Mouse (Mus musculus) midbrain, embryonic 12.5 days (tissue): Measurements from ENCODE around the gene Gm45194. TPM values are rescaled to one million over a fixed set of nuclear protein-coding genes. Genes with fewer than 3 reads are reported as not detected.

ENCODE experiments used
- ATAC-seq: fragments of 200-750 bp; cut with Nextera tagmentation; 2 replicates; pipeline ENCODE4 v1.8.0; 2017; ENCODE audit warnings: low read depth, moderate TSS enrichment, moderate library complexity; ENCODE audit not compliant: low FRiP score
- H3K27ac ChIP-seq: fragments of 300-500 bp; sonication (generic); replicated peaks from 2 replicates; pipeline ENCODE4 v1.5.1; 2016; ENCODE audit warnings: mild to moderate bottlenecking
- H3K27me3 ChIP-seq: fragments of 300-500 bp; sonication (generic); 2 replicates; pipeline ENCODE4 v1.6.1; 2016; ENCODE audit warnings: mild to moderate bottlenecking
- H3K36me3 ChIP-seq: fragments of 300-500 bp; sonication (generic); 2 replicates; pipeline ENCODE4 v1.6.1; 2016
- H3K4me1 ChIP-seq: fragments of 300-500 bp; sonication (generic); 2 replicates; pipeline ENCODE4 v1.6.1; 2016
- H3K4me2 ChIP-seq: fragments of 300-500 bp; sonication (generic); replicated peaks from 2 replicates; pipeline ENCODE4 v1.6.1; 2016; ENCODE audit warnings: mild to moderate bottlenecking, moderate library complexity
- H3K4me3 ChIP-seq: fragments of 300-500 bp; sonication (generic); 2 replicates; pipeline ENCODE4 v1.5.1; 2016; ENCODE audit warnings: mild to moderate bottlenecking
- H3K9ac ChIP-seq: fragments of 300-500 bp; sonication (generic); replicated peaks from 2 replicates; pipeline ENCODE4 v1.6.1; 2016; ENCODE audit warnings: mild to moderate bottlenecking, moderate library complexity
- H3K9me3 ChIP-seq: fragments of 300-500 bp; sonication (generic); 2 replicates; pipeline ENCODE4 v1.6.1; 2016; ENCODE audit warnings: mild to moderate bottlenecking
- WGBS: fragments of 180-500 bp; shearing (Covaris S2); methylation state at CpG from one replicate; pipeline ENCODE4 v1.1.7; 2016; 5-methylcytosine and 5-hydroxymethylcytosine counted together
- polyA plus RNA-seq: library from polyadenylated mRNA; unstranded; fragments of >200 nt; fragmentation: Nextera tagmentation; extraction: Ambion mirVana; gene quantifications from 2 replicates; pipeline ENCODE4 v1.2.1, GENCODE M21; 2016

Gene Gm45194
- 0.97 and 1.8 TPM in 2 replicates for polyA plus RNA-seq

GRCm38 (mm10) chrX:111891089-111891488 lies at the start of gene Gm45194:
Gene Gm45194 (plus strand): TSS chrX:111891389.
- WGBS = 32% methylated on average over 2 of the region's 2 CpGs
- H3K9me3 ChIP-seq = no peaks in the 10 kb centered on the region
- no peaks in the 10 kb centered on the region for H3K4me1 ChIP-seq
- no peak within 1 kb of the TSS for H3K9ac ChIP-seq
- H3K27me3 ChIP-seq = peaks cover 13% of the 10 kb centered on the region
- H3K4me2 ChIP-seq = no peak within 1 kb of the TSS
- H3K4me3 ChIP-seq = no peak within 1 kb of the TSS
- no peaks in the 10 kb centered on the region for H3K36me3 ChIP-seq
- H3K27ac ChIP-seq = no peak within 1 kb of the TSS
- ATAC-seq = no peak

- Histone ChIP-seq H3K9me3 (no peaks in the 10 kb centered on the region), H3K4me3 (no peak overlapping the region), H3K27ac (no peak overlapping the region), H3K27me3 (no peaks in the 10 kb centered on the region), H3K4me2 (no peak overlapping the region), H3K9ac (no peak overlapping the region), H3K36me3 (no peaks in the 10 kb centered on the region), H3K4me1 (no peaks in the 10 kb centered on the region)
- no peak for ATAC-seq
- WGBS = 55% methylated on average over 3 of the region's 3 CpGs
Measured at GRCm38 (mm10) chrX:111855878-111856277, 35.3 kb upstream of the Gm45194 start.

GRCm38 (mm10) chrX:111881251-111881650 lies 9.9 kb upstream of the Gm45194 start:
- Histone ChIP-seq H3K4me1 (no peaks in the 10 kb centered on the region), H3K27ac (no peak overlapping the region), H3K4me2 (no peak overlapping the region), H3K9ac (no peak overlapping the region), H3K9me3 (no peaks in the 10 kb centered on the region), H3K27me3 (no peaks in the 10 kb centered on the region), H3K4me3 (no peak overlapping the region), H3K36me3 (no peaks in the 10 kb centered on the region)
- WGBS = 68% methylated on average over 5 of the region's 5 CpGs
- ATAC-seq = no peak

GRCm38 (mm10) chrX:111894321-111895050 lies 3.3 kb downstream of the Gm45194 start:
- H3K9ac ChIP-seq = peak overlapping the region; percentile 24; the same call in 1 of the 2 replicates
- no peak overlapping the region for H3K27ac ChIP-seq
- peak; percentile 66 for ATAC-seq
- H3K4me1 ChIP-seq = no peaks in the 10 kb centered on the region
- no peaks in the 10 kb centered on the region for H3K36me3 ChIP-seq
- H3K4me3 ChIP-seq = peak overlapping the region; percentile 49
- 20% methylated on average over 67 of the region's 71 CpGs for WGBS
- no peaks in the 10 kb centered on the region for H3K9me3 ChIP-seq
- peak overlapping the region; percentile 65 for H3K4me2 ChIP-seq
- H3K27me3 ChIP-seq = peaks cover 13% of the 10 kb centered on the region

GRCm38 (mm10) chrX:111895084-111895779 lies 4.0 kb downstream of the Gm45194 start:
- H3K36me3 ChIP-seq = no peaks in the 10 kb centered on the region
- 15% methylated on average over 58 of the region's 70 CpGs for WGBS
- H3K4me2 ChIP-seq = peak overlapping the region; percentile 65
- H3K9me3 ChIP-seq = no peaks in the 10 kb centered on the region
- H3K9ac ChIP-seq = peak overlapping the region; percentile 24; the same call in 1 of the 2 replicates
- H3K4me1 ChIP-seq = no peaks in the 10 kb centered on the region
- peak overlapping the region; percentile 49 for H3K4me3 ChIP-seq
- ATAC-seq = peak; percentile 81
- H3K27ac ChIP-seq = no peak overlapping the region
- H3K27me3 ChIP-seq = peaks cover 13% of the 10 kb centered on the region

- Histone ChIP-seq H3K4me2 (no peak overlapping the region), H3K9me3 (no peaks in the 10 kb centered on the region), H3K27me3 (no peaks in the 10 kb centered on the region), H3K4me3 (no peak overlapping the region), H3K27ac (no peak overlapping the region), H3K9ac (no peak overlapping the region), H3K36me3 (no peaks in the 10 kb centered on the region), H3K4me1 (no peaks in the 10 kb centered on the region)
- ATAC-seq = no peak
Measured at GRCm38 (mm10) chrX:111917422-111917821, 26.2 kb downstream of the Gm45194 start.

- no peaks in the 10 kb centered on the region for H3K4me1 ChIP-seq
- no peaks in the 10 kb centered on the region for H3K36me3 ChIP-seq
- H3K27ac ChIP-seq = no peak overlapping the region
- H3K4me2 ChIP-seq = no peak overlapping the region
- no peak overlapping the region for H3K4me3 ChIP-seq
- no peak for ATAC-seq
- no peak overlapping the region for H3K9ac ChIP-seq
- 74% methylated on average over 4 of the region's 4 CpGs for WGBS
- H3K9me3 ChIP-seq = no peaks in the 10 kb centered on the region
- H3K27me3 ChIP-seq = no peaks in the 10 kb centered on the region
Measured at GRCm38 (mm10) chrX:111960909-111961308, 69.7 kb downstream of the Gm45194 start.

GRCm38 (mm10) chrX:111999661-112000060 lies 108.5 kb downstream of the Gm45194 start:
- 40% methylated on average over 1 of the region's 1 CpGs for WGBS
- no peak overlapping the region for H3K4me2 ChIP-seq
- H3K27ac ChIP-seq = no peak overlapping the region
- H3K9me3 ChIP-seq = no peaks in the 10 kb centered on the region
- H3K9ac ChIP-seq = no peak overlapping the region
- no peaks in the 10 kb centered on the region for H3K27me3 ChIP-seq
- ATAC-seq = no peak
- no peaks in the 10 kb centered on the region for H3K4me1 ChIP-seq
- no peaks in the 10 kb centered on the region for H3K36me3 ChIP-seq
- H3K4me3 ChIP-seq = no peak overlapping the region

- no peak within 1 kb of the TSS for H3K4me3 ChIP-seq
- ATAC-seq = no peak
- no peaks in the 10 kb centered on the region for H3K27me3 ChIP-seq
- H3K4me1 ChIP-seq = no peaks in the 10 kb centered on the region
- no peak within 1 kb of the TSS for H3K9ac ChIP-seq
- no peaks in the 10 kb centered on the region for H3K36me3 ChIP-seq
- H3K9me3 ChIP-seq = no peaks in the 10 kb centered on the region
- H3K27ac ChIP-seq = no peak within 1 kb of the TSS
- H3K4me2 ChIP-seq = no peak within 1 kb of the TSS
Measured at GRCm38 (mm10) chrX:112010707-112011106, 119.5 kb downstream of the Gm45194 start, which contains the start of gene Tex16. Gene Tex16 (plus strand): TSS chrX:112011007.

- no peaks in the 10 kb centered on the region for H3K36me3 ChIP-seq
- no peak for ATAC-seq
- H3K27ac ChIP-seq = no peak within 1 kb of the TSS
- no peaks in the 10 kb centered on the region for H3K4me1 ChIP-seq
- no peak within 1 kb of the TSS for H3K4me3 ChIP-seq
- no peak within 1 kb of the TSS for H3K4me2 ChIP-seq
- no peaks in the 10 kb centered on the region for H3K9me3 ChIP-seq
- 93% methylated on average over 3 of the region's 3 CpGs for WGBS
- H3K27me3 ChIP-seq = no peaks in the 10 kb centered on the region
- no peak within 1 kb of the TSS for H3K9ac ChIP-seq
Measured at GRCm38 (mm10) chrX:112238749-112239148, 347.6 kb downstream of the Gm45194 start, which contains the start of gene 4933403O08Rik. Gene 4933403O08Rik (plus strand): TSS chrX:112239049.

GRCm38 (mm10) chrX:112242916-112243315 lies 351.7 kb downstream of the Gm45194 start:
- H3K4me2 ChIP-seq = no peak overlapping the region
- H3K36me3 ChIP-seq = no peaks in the 10 kb centered on the region
- no peak overlapping the region for H3K4me3 ChIP-seq
- H3K4me1 ChIP-seq = no peaks in the 10 kb centered on the region
- ATAC-seq = no peak
- H3K9ac ChIP-seq = no peak overlapping the region
- H3K27me3 ChIP-seq = no peaks in the 10 kb centered on the region
- 82% methylated on average over 1 of the region's 1 CpGs for WGBS
- H3K27ac ChIP-seq = no peak overlapping the region
- no peaks in the 10 kb centered on the region for H3K9me3 ChIP-seq

GRCm38 (mm10) chrX:112255513-112255912 lies 364.3 kb downstream of the Gm45194 start:
- no peak overlapping the region for H3K4me2 ChIP-seq
- H3K4me3 ChIP-seq = no peak overlapping the region
- WGBS = 83% methylated on average over 2 of the region's 2 CpGs
- no peaks in the 10 kb centered on the region for H3K9me3 ChIP-seq
- no peaks in the 10 kb centered on the region for H3K27me3 ChIP-seq
- ATAC-seq = no peak
- no peaks in the 10 kb centered on the region for H3K36me3 ChIP-seq
- no peaks in the 10 kb centered on the region for H3K4me1 ChIP-seq
- H3K27ac ChIP-seq = no peak overlapping the region
- no peak overlapping the region for H3K9ac ChIP-seq
